Mouse (Mus musculus) liver, adult 2 months (tissue): ENCODE results near the gene Serpina1f. TPM values are rescaled to one million over a fixed set of nuclear protein-coding genes. Genes with fewer than 3 reads are reported as not detected.

Source experiments
- DNase-seq: peaks from one replicate; pipeline ENCODE4 v3.0.0-alpha.2; 2011; ENCODE audit warnings: low read depth, low spot score; ENCODE audit errors: extremely low read depth
- H3K27ac ChIP-seq: fragments of 200-500 bp; replicated peaks from 2 replicates; pipeline ENCODE4 v1.5.1; 2012; ENCODE audit warnings: low read depth, mild to moderate bottlenecking, control low read depth, inconsistent platforms, low read length; ENCODE audit not compliant: insufficient read depth
- H3K27me3 ChIP-seq: fragments of 200-500 bp; 2 replicates; pipeline ENCODE4 v1.6.1; 2012; ENCODE audit warnings: mild to moderate bottlenecking, moderate library complexity, low read length, inconsistent platforms; ENCODE audit not compliant: control insufficient read depth, insufficient read depth
- H3K36me3 ChIP-seq: fragments of 200-500 bp; 2 replicates; pipeline ENCODE4 v1.6.1; 2012; ENCODE audit warnings: low read length, inconsistent platforms; ENCODE audit not compliant: control insufficient read depth, insufficient read depth
- H3K4me1 ChIP-seq: fragments of 200-500 bp; 2 replicates; pipeline ENCODE4 v1.6.1; 2011; ENCODE audit warnings: low read length; ENCODE audit not compliant: control insufficient read depth, insufficient read depth
- H3K4me3 ChIP-seq: fragments of 200-500 bp; 2 replicates; pipeline ENCODE4 v1.5.1; 2011; ENCODE audit warnings: low read depth, mild to moderate bottlenecking, control low read depth, low read length, moderate library complexity; ENCODE audit not compliant: insufficient read depth
- H3K79me2 ChIP-seq: fragments of 200-500 bp; 2 replicates; pipeline ENCODE4 v1.6.1; 2012; ENCODE audit warnings: inconsistent platforms, mild to moderate bottlenecking, low read length, moderate library complexity; ENCODE audit not compliant: control insufficient read depth, insufficient read depth
- H3K9ac ChIP-seq: fragments of 200-500 bp; 2 replicates; pipeline ENCODE4 v1.6.1; 2012; ENCODE audit warnings: low read depth, mild to moderate bottlenecking, control low read depth, inconsistent platforms, low read length
- CTCF ChIP-seq: fragments of 200-500 bp; IDR thresholded peaks from 2 replicates; pipeline ENCODE4 v1.5.1; 2011; ENCODE audit warnings: low read depth, low read length, control low read depth
- POLR2A ChIP-seq: fragments of 200-500 bp; IDR thresholded peaks from 2 replicates; pipeline ENCODE4 v1.6.1; 2011; ENCODE audit warnings: low read length, control low read depth; ENCODE audit not compliant: insufficient read depth; ENCODE audit errors: extremely low read depth
- WGBS: fragments of 180-500 bp; shearing (Covaris S2); methylation state at CpG from one replicate; pipeline ENCODE4 v1.1.7; 2018; 5-methylcytosine and 5-hydroxymethylcytosine counted together
- polyA plus RNA-seq: library from polyadenylated mRNA; depleted of rRNA; stranded (reverse); fragments of >200 nt; gene quantifications from 2 replicates; pipeline ENCODE4 v1.2.3, GENCODE M21; 2012
- total RNA-seq: library from RNA; depleted of rRNA; stranded (reverse); fragments of >200 nt; gene quantifications from 2 replicates; pipeline ENCODE4 v1.2.3, GENCODE M21; 2014

Serpina1f gene
- total and polyA plus RNA-seq, 2 experiments = not detected

DNA sequence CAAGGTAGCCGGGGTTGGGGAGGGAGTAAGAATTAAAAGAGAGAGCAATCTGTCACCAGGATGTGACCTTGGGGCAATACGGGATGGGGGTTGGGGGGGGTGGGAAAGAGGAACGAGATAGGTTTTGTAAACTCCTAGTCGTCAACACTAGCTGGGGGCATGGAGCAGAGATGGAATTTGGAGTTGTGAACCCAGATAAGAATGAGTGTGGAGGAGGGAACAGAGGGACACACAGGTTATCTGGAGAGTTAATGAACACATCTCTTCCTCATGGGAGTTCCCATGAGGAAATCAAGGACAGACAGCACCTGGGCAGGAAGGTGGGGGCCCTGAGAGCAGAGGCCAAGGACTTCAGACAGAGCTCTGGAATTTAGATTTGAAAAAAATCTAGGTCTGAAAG lies 10.8 kb upstream of the Serpina1f start:
- Histone ChIP-seq H3K27ac (no peak overlapping the region), H3K4me1 (peaks cover 10% of the 10 kb centered on the region; the same call in 1 of the 2 replicates), H3K9ac (no peak overlapping the region), H3K79me2 (no peaks in the 10 kb centered on the region), H3K27me3 (no peaks in the 10 kb centered on the region), H3K36me3 (no peaks in the 10 kb centered on the region), H3K4me3 (no peak overlapping the region)
- peak; percentile 71 for DNase-seq
- WGBS = 12% methylated on average over 4 of the region's 4 CpGs
- TF ChIP-seq POLR2A (no peak), CTCF (no peak)

DNA sequence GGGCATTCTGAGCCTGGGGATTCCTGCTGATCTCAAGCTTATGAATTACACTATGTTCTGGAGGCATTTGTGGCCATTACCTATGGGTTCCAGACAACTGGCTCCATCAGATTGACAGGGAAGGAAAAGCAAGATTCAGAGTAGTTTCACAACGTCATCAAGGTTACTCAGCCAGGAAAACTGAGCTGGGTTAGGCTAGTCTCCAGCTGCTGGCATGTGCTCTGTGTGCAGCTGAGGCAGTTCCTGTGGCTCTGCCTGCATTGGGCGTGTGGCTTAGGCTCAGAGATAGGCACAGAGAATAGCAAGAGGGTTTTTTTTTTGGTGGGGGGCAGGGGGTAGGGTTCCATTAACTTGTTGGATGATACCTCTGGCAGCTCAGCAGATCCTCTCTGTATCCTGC lies 10.2 kb upstream of the Serpina1f start:
- H3K27me3 ChIP-seq = no peaks in the 10 kb centered on the region
- DNase-seq = peak; percentile 82
- no peak for TF ChIP-seq CTCF
- TF ChIP-seq POLR2A = no peak
- no peaks in the 10 kb centered on the region for H3K36me3 ChIP-seq
- H3K27ac ChIP-seq = no peak overlapping the region
- no peaks in the 10 kb centered on the region for H3K79me2 ChIP-seq
- H3K4me1 ChIP-seq = peaks cover 10% of the 10 kb centered on the region; the same call in 1 of the 2 replicates
- no peak overlapping the region for H3K9ac ChIP-seq
- WGBS = 16% methylated on average over 2 of the region's 2 CpGs
- H3K4me3 ChIP-seq = no peak overlapping the region

- TF ChIP-seq CTCF (no peak), POLR2A (no peak)
- H3K27ac ChIP-seq = no peak overlapping the region
- no peak for DNase-seq
- no peak overlapping the region for H3K9ac ChIP-seq
- H3K4me1 ChIP-seq = peaks cover 2% of the 10 kb centered on the region; the same call in 1 of the 2 replicates
- no peak overlapping the region for H3K4me3 ChIP-seq
- WGBS = 83% methylated on average over 4 of the region's 4 CpGs
- H3K27me3 ChIP-seq = no peaks in the 10 kb centered on the region
- H3K79me2 ChIP-seq = no peaks in the 10 kb centered on the region
- no peaks in the 10 kb centered on the region for H3K36me3 ChIP-seq
These were observed 4.9 kb upstream of the Serpina1f start for GRCm38 (mm10) chr12:103700144-103700750.

DNA sequence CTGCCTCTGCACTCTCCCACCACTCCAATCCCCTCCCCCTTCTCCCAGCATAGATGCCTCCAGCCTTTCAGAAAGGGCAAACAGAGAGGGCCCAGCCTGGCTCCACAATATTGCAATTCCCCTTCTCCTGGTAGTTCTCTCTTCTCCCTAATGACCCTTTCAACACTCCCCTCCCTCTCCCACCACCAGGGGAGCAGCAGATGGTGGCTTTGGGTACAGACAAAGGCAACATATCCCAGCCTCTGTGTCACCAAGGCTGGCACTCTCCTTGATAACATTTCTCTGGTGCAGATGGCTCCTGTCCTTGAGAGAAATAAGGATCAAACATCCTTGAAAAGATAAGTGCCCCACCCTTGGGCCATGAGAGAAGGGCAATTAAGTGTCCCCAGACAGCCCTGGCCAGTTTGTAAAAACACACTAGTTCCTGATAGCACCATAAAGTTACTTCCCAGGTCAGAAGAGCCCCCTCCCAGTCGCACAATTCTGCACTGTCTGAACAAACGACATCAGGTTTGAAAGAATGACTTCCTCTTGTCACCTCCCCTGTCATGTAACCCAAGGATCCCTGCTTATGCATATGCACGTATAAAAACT lies 7.0 kb downstream of the Serpina1f start:
- no peaks in the 10 kb centered on the region for H3K27me3 ChIP-seq
- no peak for TF ChIP-seq CTCF
- TF ChIP-seq POLR2A = no peak
- H3K27ac ChIP-seq = no peak overlapping the region
- no peak overlapping the region for H3K4me3 ChIP-seq
- H3K36me3 ChIP-seq = no peaks in the 10 kb centered on the region
- no peak for DNase-seq
- WGBS = 72% methylated on average over 3 of the region's 3 CpGs
- H3K4me1 ChIP-seq = no peaks in the 10 kb centered on the region
- H3K9ac ChIP-seq = no peak overlapping the region
- no peaks in the 10 kb centered on the region for H3K79me2 ChIP-seq

GRCm38 (mm10) chr12:103687021-103687420 lies 8.3 kb downstream of the Serpina1f start:
- DNase-seq = peak; percentile 27
- Histone ChIP-seq H3K4me3 (no peak overlapping the region), H3K27me3 (no peaks in the 10 kb centered on the region), H3K36me3 (no peaks in the 10 kb centered on the region), H3K27ac (no peak overlapping the region), H3K9ac (no peak overlapping the region), H3K79me2 (no peaks in the 10 kb centered on the region), H3K4me1 (peaks cover under 1% of the 10 kb centered on the region; the same call in 1 of the 2 replicates)
- WGBS = 23% methylated on average over 7 of the region's 7 CpGs
- no peak for TF ChIP-seq POLR2A
- TF ChIP-seq CTCF = no peak

GRCm38 (mm10) chr12:103686050-103686449 lies 9.3 kb downstream of the Serpina1f start:
- Histone ChIP-seq H3K27me3 (no peaks in the 10 kb centered on the region), H3K4me1 (peaks cover 9% of the 10 kb centered on the region), H3K36me3 (no peaks in the 10 kb centered on the region), H3K9ac (no peak overlapping the region), H3K79me2 (no peaks in the 10 kb centered on the region), H3K27ac (no peak overlapping the region), H3K4me3 (no peak overlapping the region)
- WGBS = 86% methylated on average over 3 of the region's 3 CpGs
- TF ChIP-seq POLR2A = no peak
- no peak for TF ChIP-seq CTCF
- DNase-seq = no peak
